Mouse (Mus musculus) lung, postnatal 0 days (tissue): ENCODE measurements at regions not wholly inside any gene's neighbourhood (a gene's known extent, or its start where the extent isn't known, plus 50 kb on each side); places are given as distances from the start of the nearest gene placed in this dataset.

Source experiments
- CTCF ChIP-seq: IDR thresholded peaks from 2 replicates; pipeline ENCODE4 v1.5.1; 2016; ENCODE audit warnings: antibody characterized with exemption, mild to moderate bottlenecking
- EP300 ChIP-seq: IDR thresholded peaks from 2 replicates; pipeline ENCODE4 v1.6.1; 2016; ENCODE audit warnings: antibody characterized with exemption, mild to moderate bottlenecking, control low read depth

GRCm38 (mm10) chr9:92697971-92698370 lies 155.9 kb downstream of the Plod2 start:
- TF ChIP-seq CTCF (no peak), EP300 (no peak)
